Mouse (Mus musculus) lung, postnatal 36 days (tissue): ENCODE measurements around the gene Slc16a14.
"Not testable (repeated sequence)": the region's sequence is repeated elsewhere in the genome, so short reads cannot be mapped to it uniquely, and the experiment has no call there.

Experiments used
- DNase-seq: peaks from one replicate; pipeline ENCODE4 v3.0.0; 2022; ENCODE audit warnings: mixed read lengths

Slc16a14 gene

DNA sequence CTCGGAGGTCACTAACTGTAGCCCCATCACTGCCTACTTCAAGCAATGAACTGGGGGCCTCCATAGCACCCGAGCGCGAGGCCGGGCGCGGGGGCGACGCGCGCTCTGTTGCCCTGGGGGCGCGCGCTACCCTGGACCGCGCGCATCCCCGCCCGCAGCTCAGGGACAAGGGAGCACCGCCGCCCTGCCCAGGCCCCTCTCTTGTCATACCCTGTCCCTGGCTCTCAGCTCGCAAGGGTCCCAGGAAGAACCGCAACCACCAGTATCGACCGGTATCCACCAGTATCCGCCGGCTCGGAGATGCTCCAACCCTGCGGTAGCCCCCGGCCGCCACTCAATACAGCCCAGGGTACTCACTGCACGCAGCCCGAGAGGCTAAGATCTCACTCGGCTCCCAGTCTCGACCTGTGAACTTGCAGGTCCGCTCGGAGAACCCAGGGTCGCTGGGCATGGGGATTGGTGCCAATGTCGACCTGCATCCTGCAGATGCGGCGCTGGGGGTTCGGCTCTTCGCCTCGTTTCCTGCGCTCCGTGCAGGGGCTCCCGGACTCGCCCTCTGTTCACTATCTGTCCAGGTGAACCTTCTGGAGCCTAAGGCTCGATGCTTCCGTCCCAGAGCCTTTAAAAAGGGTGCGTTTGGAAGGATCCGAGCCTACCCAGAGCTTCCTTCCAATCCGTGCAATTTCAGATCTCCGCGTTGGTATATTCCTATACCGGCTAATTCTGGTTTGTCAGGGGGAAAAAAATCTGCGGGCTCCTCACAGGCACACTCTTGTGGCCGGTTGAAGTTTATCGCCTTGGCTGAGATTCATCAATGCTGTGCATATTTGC lies at the start of gene Slc16a14:
Slc16a14 (minus strand) TSS at position 632 of the 831 bp plus-strand sequence.
- no peak for DNase-seq

DNA sequence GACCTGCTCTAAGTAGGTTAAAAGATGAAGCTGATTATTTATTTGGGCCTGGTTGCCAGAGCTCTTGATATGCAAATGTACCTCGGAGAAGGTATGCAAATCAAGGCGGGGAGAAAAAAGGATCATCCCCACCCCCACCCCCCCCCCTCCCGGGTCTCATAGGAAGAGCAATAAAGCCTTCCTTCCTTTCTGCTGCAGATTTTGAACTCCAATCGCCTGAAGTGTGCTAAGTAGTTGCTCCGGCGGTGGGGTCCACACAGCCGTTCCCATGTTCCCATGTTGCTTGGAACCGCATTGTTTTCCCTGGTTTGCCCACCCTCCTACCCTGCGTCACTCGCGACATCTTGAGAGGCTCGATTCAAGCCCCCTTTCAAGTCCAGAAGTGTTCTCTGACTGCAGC lies 26.8 kb upstream of the Slc16a14 start:
- not testable (repeated sequence) for DNase-seq

DNA sequence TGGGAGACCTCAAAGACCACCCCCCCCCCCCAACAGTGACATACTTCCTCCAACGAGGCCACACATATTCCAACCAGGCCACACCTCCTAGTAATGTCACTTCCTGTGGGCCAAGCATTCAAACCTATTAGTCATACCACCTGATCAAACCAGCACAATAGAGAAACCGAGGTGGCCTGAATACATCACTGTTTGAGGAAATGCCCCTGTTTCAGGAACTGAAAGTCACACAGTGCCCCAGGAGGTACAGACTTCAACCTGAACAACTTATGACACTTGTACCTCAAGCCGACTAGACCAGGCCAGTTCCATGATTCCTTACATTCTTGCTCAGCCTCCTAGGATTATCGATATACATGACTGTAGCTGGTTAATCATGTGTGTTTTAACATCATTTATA lies 22.8 kb upstream of the Slc16a14 start:
- DNase-seq, result not testable (repeated sequence)

DNA sequence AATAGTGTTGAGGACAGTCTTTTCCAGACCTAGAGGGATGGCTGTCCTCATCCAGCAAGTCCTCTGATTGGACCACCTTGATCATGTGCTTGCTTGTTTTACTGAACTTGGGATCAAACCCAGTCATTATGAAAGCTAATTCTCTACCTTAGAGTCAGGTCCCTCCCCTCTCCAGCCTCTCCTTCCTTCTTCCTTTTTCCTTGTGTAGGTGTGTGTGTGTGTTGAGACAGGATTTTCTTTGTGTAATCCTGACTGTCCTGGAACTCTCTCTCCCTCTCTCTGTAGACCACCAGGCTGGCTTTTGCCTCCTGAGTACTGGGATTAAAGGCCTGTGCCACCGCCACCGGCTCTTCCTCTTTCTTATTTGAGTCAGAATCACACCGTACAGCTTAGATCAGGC lies 21.8 kb upstream of the Slc16a14 start:
- DNase-seq, result not testable (repeated sequence)

DNA sequence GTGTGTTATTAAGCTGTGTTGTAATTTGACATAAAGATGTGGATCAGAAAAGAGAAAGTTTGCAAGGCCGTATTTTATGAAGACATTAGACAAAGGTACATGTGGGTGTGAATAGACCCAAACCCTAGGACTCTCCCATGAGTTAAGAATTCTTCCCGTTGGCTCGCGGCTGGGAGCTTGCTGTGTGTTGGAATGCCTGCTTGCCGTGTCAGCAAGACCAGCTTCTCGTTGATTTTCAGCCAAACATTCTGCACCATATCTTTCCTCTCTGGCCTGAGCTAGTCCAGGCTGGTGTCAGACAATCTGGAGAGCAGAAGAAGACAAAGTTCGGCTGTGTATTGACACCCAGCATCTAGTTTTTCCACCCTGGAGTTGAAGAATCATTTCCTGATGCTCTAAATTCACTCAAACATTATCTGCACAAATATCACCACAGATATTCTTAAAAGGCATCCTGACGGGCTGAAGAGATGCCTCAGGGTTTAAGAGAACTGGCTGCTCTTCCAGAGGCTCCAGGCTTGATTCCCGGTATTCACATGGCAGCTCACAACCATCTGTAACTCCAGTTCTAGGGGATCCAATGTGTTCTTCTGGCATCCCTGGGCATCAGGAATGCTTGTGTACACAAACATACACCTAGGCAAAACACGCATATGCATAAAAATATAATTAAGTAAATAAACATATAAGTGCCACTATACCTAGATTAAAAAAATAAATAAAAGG lies 17.7 kb upstream of the Slc16a14 start:
- DNase-seq, result no peak

DNA sequence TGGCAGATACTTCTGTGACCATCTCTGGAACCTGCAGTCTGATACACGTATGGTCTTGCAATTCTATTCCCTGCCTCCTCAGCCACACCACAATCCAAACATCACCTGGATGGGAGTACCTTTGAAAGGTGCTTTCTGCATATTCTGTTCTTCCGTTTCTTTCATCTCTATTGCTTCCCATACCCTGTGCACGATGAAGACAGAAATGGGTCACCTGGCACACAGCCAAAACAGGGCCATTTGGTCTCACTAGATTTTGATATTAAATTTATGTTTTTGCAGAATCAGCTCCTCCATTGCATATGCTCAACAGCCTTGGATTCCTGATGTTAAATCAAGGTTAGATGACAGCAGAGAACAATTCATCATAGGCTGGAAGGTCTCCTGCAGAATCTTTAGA lies 16.6 kb upstream of the Slc16a14 start:
- DNase-seq, result no peak

DNA sequence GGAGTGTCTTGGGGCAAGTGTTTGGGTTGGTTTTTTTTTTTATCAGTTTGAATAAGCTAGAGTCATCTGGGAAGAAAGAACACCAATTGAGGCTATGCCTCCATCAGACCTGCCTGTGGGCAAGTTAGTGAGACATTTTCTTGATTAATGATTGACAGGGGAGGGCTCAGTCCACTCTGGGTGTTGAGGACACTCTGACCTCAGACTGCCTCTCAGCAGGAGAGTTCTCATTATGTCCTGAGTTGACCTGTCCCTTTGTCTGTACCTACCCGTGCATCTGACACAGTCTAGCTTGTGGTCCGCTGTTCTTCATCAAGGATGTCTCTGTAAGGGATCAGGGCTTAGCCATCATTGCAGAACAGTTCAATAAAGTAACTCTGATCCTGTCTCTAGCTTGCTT lies 12.5 kb upstream of the Slc16a14 start:
- no peak for DNase-seq

DNA sequence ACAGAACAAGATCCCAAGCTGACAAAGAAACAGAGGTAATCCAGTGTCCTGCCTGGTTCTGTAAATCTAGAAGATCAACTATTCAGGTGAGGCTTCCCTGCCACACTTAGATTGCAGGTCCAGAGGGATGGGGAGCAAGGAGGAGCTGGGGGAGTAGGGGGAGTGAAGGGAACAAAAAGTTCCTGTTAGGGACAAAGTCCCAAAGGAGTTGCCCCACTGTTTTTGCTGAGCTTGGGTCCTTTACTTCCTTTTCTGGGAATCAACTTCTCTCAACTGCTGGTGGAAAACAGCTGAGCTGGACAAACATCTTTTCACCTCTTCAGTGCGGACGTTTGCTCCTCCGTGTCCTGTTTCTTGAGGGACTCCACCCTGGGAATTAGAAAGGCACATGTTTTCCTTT lies 11.0 kb upstream of the Slc16a14 start:
- DNase-seq, result no peak

DNA sequence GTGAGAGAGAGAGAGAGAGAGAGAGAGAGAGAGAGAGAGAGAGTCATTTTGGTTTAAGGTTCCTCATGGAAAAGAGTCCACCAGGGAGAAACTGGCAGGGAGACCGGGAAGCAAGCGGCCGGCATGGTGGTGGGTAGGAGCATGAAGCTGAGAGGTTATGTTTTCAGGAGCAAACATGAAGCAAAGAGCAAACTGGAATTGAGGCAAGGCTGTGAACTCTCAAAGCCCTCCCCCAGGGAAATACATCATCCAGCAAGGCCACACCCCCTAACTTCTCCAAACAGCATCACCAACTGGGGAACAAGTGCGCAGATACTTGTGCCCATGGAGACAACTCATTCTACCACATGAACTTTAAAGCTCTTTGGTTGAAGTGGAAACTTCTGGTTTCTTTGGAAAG lies 8.6 kb upstream of the Slc16a14 start:
- no peak for DNase-seq

DNA sequence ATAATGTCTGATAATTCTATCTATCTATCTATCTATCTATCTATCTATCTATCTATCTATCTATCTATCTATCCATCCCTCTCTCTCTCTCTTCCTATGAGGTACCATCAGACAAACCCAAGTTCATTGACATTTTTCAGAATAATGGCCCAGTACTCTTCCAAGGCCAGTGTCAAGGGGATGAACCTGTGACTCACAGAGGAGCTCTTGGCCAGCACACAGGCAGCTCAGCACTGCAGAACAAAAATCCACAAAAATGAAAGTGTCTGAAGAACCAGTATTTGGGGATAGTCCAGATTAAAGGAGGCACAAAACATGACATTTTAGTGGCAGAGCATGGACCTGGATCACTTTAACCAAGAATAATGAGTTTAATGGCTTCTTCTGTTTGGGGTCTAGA lies 7.7 kb upstream of the Slc16a14 start:
- DNase-seq, result no peak

DNA sequence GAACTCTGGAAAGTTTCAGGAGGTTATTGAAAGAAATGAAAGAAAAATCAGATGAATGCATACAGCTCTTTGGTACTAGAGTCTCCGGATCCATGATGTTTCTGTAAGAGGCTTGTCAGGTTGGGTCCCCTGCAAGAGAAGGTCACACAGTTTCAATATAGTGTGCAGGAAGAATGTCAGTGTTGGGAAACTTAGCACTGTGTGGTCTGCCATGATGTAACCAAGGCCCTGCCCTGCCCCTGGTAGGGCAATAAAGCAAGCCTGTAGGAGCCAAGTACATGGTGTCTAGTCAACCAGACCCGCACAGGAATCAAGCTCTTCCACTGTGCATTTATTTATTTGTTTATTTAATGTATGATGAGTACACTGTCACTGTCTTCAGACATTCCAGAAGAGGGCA lies 5.4 kb upstream of the Slc16a14 start:
- no peak for DNase-seq

DNA sequence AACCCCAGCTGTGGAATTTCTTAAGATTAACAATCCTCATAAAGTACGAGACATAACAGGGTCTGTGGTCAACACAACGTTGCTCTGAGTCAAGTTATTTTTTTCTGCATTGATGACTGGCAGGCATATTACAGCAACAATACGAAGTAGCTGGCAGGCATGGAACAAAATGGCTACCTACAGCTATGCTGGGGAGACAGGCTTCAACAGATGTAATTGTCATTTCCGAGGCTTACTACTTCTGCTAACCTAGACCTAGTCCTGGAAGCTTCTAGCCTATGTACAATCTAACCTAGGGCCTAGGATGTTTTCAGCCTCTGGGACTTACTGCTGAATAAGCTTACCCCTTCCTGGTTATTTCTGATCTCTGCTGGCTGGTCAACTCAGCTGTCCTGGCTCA lies 4.5 kb upstream of the Slc16a14 start:
- DNase-seq, result no peak

DNA sequence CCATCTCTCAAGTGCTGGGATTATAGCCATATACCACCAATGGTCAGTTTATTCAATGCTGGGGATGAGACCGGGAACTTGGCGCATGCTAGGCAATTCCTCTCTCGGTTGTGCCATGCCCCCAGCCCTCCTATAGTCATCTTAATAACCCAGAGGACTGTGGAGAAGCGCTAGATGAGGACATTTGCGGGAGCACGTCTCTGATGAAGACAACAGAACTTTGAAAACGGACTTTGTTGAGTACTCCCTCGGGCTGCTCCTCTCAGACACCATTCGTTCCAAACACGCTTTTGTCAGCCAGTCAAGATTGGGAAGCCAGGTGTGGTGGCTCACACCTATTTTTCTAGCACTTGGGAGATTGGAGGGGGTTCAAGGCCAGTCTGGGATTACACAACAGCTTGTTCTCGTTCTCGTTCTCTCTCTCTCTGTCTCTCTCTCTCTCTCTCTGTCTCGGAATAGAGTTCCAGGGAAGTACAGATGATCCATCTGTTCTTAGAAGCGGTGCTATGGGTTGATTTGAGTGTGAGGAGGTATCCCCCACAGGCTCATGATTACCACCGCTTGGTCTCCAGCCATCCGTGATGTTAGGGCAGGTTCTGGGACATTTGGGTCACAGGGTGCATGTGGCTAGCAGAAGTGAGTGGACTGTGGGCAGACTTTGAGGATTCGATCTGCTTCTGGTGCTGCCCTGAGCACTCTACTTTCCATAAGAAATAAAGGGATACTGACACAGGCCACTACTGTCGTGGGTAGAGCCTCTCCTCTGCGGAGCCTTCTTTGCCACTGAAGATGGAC lies 2.0 kb upstream of the Slc16a14 start:
- DNase-seq, result no peak

DNA sequence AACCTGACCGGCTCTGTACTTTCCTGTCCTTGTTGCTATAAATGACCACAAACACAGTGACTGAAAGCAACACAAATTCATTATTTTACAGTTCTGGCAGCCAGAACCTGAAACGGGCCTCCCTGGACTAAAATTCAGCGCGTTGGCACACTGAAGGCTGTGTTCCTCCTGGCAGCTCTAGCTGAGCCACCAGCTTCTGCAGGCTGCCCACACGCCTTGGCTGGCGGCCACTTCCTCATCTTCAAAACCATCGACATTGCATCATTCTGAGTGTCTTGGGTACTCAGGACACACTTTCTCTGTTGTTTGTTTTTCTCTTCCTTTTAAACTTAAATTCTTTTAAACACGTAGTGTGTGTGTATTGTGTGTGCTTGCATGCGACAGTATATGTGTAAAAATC lies 734 bp upstream of the Slc16a14 start:
- peak; percentile 78 for DNase-seq

DNA sequence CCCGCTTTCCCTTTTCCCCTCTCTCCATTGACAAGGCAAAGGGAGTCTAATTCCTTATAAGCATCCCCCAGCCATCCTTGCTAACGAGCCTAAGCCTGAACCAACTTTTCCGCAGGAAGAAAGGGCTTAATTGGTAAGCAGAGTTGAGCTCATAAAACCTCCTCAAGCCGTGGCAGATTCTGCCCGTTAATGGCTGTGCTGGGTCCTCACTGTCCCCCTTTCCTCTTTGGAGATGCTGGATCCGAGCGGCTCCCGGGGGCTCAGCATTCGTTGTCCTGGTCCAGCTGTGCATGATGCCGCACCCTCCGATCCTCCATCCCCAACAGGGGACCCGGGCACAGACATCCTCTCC lies 807 bp downstream of the Slc16a14 start:
- no peak for DNase-seq

DNA sequence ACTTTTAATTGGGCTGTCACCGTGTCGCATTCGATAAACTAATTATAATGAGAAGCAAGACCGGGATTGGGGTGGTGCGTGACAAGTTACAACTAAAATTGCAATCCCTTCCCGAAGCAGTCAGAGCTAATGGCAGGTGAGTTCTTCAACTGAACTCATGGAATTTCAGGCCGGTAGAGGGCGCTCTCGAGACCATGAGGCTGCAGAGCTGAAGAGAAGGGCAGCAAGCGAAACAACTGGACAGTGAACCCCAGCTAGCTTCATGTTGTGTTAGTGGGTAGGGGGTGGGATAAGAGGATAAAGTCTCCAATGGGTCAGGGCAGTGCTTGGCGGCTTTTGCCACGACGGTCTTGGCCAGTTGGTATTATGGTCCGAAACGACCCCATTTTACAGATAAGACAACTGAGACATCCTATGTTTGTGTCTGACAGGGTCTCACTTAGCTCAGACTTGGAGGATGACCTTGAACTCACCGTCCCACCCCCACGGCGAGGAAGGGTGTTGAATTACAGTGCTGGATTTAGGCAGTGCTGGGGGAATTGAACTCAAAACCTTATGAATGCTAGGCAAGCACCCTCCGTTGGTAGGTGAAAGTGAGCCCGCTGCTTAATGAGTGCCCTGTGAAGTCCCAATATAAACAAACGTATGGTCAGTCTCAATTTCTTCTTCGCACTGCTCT lies 1.3 kb downstream of the Slc16a14 start:
- peak; percentile 82 for DNase-seq

DNA sequence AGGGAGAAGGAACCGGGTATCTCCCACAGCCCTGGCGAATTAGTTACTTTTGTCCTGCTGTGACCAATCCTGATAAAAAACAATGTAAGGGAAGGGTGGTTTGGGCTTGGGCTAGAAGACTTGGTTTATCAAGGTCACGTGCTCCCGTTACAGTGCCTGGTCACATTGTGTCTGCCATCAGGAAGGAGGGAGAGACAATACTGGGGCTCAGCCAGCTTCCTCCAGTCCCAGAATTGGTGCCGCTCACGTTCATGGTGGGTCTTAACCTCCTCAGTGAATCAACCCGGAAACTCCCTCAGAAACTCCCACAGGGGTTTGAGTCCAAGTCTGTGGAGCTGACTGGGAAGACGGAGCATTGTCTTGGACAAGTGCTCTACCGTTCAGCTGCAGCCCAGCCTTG lies 9.3 kb downstream of the Slc16a14 start:
- no peak for DNase-seq

DNA sequence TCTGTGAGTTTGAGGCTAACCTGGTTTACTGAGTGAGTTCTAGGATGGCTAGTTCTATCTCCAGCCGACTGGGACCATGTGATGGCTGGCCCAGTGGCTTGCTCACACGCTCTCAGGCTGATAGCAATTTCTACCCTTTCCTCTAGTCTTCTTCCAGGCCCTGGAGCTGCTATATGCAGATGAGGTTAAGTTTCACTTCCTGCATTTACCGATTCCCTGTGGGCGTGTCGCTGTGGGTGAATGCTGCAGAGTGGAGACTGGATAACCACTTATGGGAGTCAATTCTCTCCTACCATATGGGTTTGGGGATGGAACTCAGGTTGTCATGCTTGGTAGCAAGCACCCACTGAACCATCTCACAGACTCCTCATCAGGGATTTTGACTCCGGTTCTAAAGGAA lies 10.8 kb downstream of the Slc16a14 start:
- peak; percentile 41 for DNase-seq

DNA sequence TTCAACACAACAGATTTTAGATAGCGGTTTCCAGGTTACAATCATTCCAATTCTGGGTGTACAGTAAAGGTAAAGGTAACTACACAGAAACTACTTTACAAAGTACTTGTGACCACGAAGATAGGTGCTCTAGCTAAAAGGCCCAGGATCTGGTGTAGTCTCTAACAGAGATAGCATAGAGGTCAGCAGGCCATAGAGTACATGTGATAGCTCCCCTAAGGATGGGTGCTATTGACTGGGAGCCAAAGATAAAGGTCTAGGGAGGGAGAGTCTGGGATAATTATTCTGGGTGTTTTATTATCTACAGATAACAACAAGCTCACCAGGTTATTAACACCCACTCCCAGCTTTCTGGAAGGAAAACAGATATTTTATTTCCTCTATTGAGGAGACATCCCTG lies 11.5 kb downstream of the Slc16a14 start:
- DNase-seq, result no peak

DNA sequence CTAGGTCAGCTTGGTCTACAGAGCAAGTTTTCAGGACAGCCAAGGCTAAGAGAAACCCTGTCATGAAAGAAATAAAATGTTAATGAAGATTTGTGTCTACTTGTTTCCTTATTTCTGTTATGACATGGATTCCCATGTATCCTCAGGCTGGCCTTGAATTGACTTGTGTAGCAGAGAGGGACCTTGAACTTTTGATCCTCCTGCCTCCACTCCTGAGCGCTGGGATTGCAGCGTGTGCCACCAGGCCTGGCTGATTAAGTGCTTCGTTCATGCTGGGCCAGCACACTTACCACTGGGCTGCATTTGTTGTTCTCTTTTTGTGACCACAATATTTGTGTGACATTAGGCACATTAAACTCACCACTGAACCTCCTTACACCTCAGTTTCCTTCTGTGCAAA lies 16.1 kb downstream of the Slc16a14 start:
- DNase-seq, result no peak

DNA sequence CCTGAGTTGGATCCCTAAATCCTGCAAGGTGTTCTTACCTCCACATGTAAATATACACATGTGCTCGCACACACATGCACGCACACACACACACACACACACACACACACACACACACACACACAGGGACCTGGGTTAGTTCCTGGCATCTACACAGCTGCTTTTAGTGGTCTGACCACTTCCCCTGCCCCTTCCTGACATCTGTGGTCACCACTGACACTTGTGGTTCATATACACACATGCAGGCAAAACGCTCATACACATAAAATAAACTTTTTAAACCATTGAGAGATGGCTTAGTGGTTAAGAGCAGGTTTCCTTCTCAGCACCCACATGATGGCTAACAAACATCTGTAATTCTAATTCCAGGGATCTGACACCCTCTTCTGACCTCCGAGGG lies 19.9 kb downstream of the Slc16a14 start:
- DNase-seq, result no peak

DNA sequence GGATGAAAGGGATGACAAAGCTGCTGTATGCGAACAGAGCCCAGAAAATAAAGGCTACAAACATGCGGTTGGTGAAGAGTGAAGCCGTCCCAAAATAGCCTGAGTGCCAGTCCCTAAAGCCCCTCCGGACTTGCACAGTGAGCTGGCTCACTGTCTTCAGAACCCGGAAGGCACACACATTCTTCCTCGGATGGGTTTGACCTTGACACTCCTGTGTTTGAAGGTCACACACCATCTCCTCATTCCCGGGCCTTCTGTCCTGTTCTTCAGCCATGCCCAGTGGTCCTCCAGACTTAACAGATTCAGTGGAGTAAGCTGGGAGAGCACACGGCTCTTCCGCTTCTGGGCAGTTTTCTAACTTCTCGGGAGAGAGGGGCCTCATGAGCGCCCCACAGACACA lies 22.4 kb downstream of the Slc16a14 start:
- no peak for DNase-seq

DNA sequence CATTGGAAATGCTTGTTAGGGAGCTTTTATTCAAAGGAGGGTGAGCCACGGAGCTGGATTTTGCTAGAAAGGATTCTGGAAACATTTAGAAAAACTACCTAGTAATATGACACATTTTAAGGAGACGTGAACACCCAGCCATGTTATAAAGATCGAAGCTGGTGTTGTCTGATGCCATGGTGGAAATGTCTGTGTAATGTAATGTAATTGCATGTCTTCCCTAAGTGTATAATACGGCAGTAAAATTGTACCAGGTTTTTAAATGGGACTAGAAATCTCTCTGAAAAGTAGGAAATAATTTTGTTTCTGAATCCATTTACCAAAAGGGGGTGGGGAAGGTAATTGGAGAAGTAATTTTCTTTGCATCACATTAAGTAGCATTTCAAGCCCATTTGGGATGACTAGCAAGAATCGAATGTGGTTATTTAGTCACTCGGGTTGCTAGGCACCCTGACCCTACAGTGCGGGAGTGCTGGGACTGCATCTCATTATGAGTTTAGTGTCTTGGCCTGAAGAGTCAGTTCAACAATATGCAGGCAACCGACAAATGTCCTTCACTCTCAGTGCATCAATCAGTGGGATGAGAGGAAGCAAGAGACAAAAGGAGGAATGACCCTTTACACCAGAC lies 24.6 kb downstream of the Slc16a14 start:
- DNase-seq, result no peak
